In the genomic region with DNA sequence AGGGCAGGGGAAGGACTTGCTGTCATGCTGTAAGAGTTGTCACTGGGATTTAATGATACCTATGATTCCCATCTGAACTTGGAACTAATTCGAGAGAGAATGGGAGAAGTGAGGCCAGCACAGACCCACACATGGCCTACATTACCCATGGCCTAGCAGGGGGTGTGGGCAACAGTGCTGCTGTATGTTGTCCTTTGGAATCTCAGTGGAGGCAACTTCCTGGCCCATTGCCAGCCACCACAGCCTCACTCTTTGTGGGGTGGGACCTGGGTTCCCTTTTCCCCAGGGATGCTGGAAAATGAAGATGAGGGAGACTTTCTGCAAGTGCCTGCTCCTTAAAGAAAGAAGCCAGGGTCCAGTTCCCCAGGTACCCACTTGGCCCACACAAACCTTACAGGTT, we compare ENCODE assay signal across 21 mouse cellular contexts.
A peak's percentile ranks its signal among the peaks of the same experiment; 100 is the strongest.
DNase-seq lines count a peak whose midpoint lies in the region; ATAC-seq and TF ChIP-seq lines count a peak whose summit lies in the region.
"Had no signal": no experiment of that assay in that cellular context is flagged by ENCODE, and none has a peak within 500 bp of the region (broad histone marks: within the 10 kb centered on the region; RNA-seq: fewer than 3 reads in every experiment).

No protein-coding gene starts in this region.

- H3K4me2 ChIP-seq in forebrain, embryonic 14.5 days (ENCODE audit: low read length), result no peak overlapping the region
- H3K4me2 ChIP-seq in forebrain, embryonic 11.5 days (ENCODE audit: low read depth, low read length, severe bottlenecking), result no peak overlapping the region
- no peak overlapping the region for H3K4me2 ChIP-seq in liver, postnatal 0 days (ENCODE audit: low read depth, low read length)
- H3K4me2 ChIP-seq: hindbrain, embryonic 12.5 days; kidney, embryonic 15.5 days; neural tube, embryonic 13.5 days had no signal

- 76% methylated on average over 1 of the region's 1 CpGs for WGBS in forebrain, embryonic 14.5 days
- 73% methylated on average over 1 of the region's 1 CpGs for WGBS in forebrain, embryonic 11.5 days
- 70% methylated on average over 1 of the region's 1 CpGs for WGBS in liver, postnatal 0 days (ENCODE audit: insufficient replicate concordance)
- 84% methylated on average over 1 of the region's 1 CpGs for WGBS in midbrain, embryonic 10.5 days

- no peaks in the 10 kb centered on the region for H3K4me1 ChIP-seq in forebrain, embryonic 14.5 days (ENCODE audit: control insufficient read depth, insufficient read depth, low read length)
- H3K4me1 ChIP-seq in forebrain, embryonic 11.5 days (replicated peaks; ENCODE audit: control insufficient read depth, insufficient read depth, low read length), result no peaks in the 10 kb centered on the region
- H3K4me1 ChIP-seq in liver, postnatal 0 days (ENCODE audit: insufficient read depth), result no peaks in the 10 kb centered on the region
- no peaks in the 10 kb centered on the region; the same call in 1 of the 2 replicates for H3K4me1 ChIP-seq in midbrain, embryonic 10.5 days
- H3K4me1 ChIP-seq: hindbrain, embryonic 12.5 days; limb, embryonic 10.5 days; neural tube, embryonic 13.5 days had no signal

- no peaks in the 10 kb centered on the region for H3K9me3 ChIP-seq in forebrain, embryonic 14.5 days (replicated peaks; ENCODE audit: control insufficient read depth, low read length)
- no peaks in the 10 kb centered on the region for H3K9me3 ChIP-seq in forebrain, embryonic 11.5 days (ENCODE audit: control insufficient read depth, low read length)
- no peaks in the 10 kb centered on the region for H3K9me3 ChIP-seq in liver, postnatal 0 days (ENCODE audit: low read length)
- no peaks in the 10 kb centered on the region for H3K9me3 ChIP-seq in midbrain, embryonic 10.5 days (replicated peaks)
- H3K9me3 ChIP-seq: hindbrain, embryonic 12.5 days; limb, embryonic 10.5 days; neural tube, embryonic 13.5 days had no signal

- no peak overlapping the region for H3K9ac ChIP-seq in forebrain, embryonic 14.5 days (ENCODE audit: low read length)
- H3K9ac ChIP-seq in forebrain, embryonic 11.5 days (ENCODE audit: low read length), result no peak overlapping the region
- H3K9ac ChIP-seq in liver, postnatal 0 days (replicated peaks), result no peak overlapping the region
- H3K9ac ChIP-seq: hindbrain, embryonic 12.5 days; kidney, embryonic 15.5 days; neural tube, embryonic 13.5 days had no signal

- no peak for ATAC-seq in forebrain, embryonic 14.5 days
- no peak for ATAC-seq in forebrain, embryonic 11.5 days (replicated peaks; ENCODE audit: low FRiP score)
- no peak for ATAC-seq in liver, postnatal 0 days
- ATAC-seq: lung, postnatal 0 days; midbrain, embryonic 16.5 days had no signal

- H3K36me3 ChIP-seq in forebrain, embryonic 14.5 days (ENCODE audit: control insufficient read depth, insufficient read depth, low read length), result no peaks in the 10 kb centered on the region
- no peaks in the 10 kb centered on the region for H3K36me3 ChIP-seq in forebrain, embryonic 11.5 days (ENCODE audit: control insufficient read depth, insufficient read depth, low read length)
- no peaks in the 10 kb centered on the region for H3K36me3 ChIP-seq in liver, postnatal 0 days (replicated peaks; ENCODE audit: insufficient read depth, low read length)
- no peaks in the 10 kb centered on the region for H3K36me3 ChIP-seq in midbrain, embryonic 10.5 days
- H3K36me3 ChIP-seq: hindbrain, embryonic 12.5 days; kidney, embryonic 15.5 days; limb, embryonic 10.5 days; neural tube, embryonic 13.5 days had no signal

- no peaks in the 10 kb centered on the region for H3K27me3 ChIP-seq in forebrain, embryonic 14.5 days (replicated peaks; ENCODE audit: control insufficient read depth, insufficient read depth, low read length)
- H3K27me3 ChIP-seq in forebrain, embryonic 11.5 days (ENCODE audit: control insufficient read depth, insufficient read depth, low read length), result no peaks in the 10 kb centered on the region
- no peaks in the 10 kb centered on the region for H3K27me3 ChIP-seq in liver, postnatal 0 days (ENCODE audit: insufficient read depth, low read length)
- no peaks in the 10 kb centered on the region for H3K27me3 ChIP-seq in midbrain, embryonic 10.5 days (ENCODE audit: low read depth, poor library complexity, severe bottlenecking)
- H3K27me3 ChIP-seq: hindbrain, embryonic 12.5 days; kidney, embryonic 15.5 days; neural tube, embryonic 13.5 days had no signal

- no peak for TF ChIP-seq CTCF in liver, postnatal 0 days (IDR thresholded peaks at IDR 0.05; ENCODE audit: low read depth)

- no peak overlapping the region for H3K4me3 ChIP-seq in forebrain, embryonic 14.5 days (ENCODE audit: low read depth, low read length)
- no peak overlapping the region for H3K4me3 ChIP-seq in forebrain, embryonic 11.5 days (ENCODE audit: low read depth, low read length)
- H3K4me3 ChIP-seq in liver, postnatal 0 days (ENCODE audit: low read depth, low read length), result no peak overlapping the region
- H3K4me3 ChIP-seq in midbrain, embryonic 10.5 days, result no peak overlapping the region
- H3K4me3 ChIP-seq: hindbrain, embryonic 12.5 days; kidney, embryonic 15.5 days; limb, embryonic 10.5 days; myocyte; neural tube, embryonic 13.5 days had no signal

- H3K27ac ChIP-seq in forebrain, embryonic 14.5 days (ENCODE audit: low read depth, low read length), result no peak overlapping the region
- no peak overlapping the region for H3K27ac ChIP-seq in forebrain, embryonic 11.5 days (ENCODE audit: low read depth, low read length)
- H3K27ac ChIP-seq in liver, postnatal 0 days (ENCODE audit: low read depth), result no peak overlapping the region
- no peak overlapping the region for H3K27ac ChIP-seq in midbrain, embryonic 10.5 days (replicated peaks)
- H3K27ac ChIP-seq: hindbrain, embryonic 12.5 days; kidney, embryonic 15.5 days; limb, embryonic 10.5 days; macrophage; neural tube, embryonic 13.5 days had no signal

- DNase-seq in forebrain, embryonic 14.5 days (ENCODE audit: low spot score), result peak; percentile 19
- DNase-seq in forebrain, embryonic 11.5 days (ENCODE audit: low spot score), result no peak
- DNase-seq in kidney, postnatal 10 days, result peak; percentile 14
- DNase-seq in kidney, postnatal 36 days, result no peak
- DNase-seq in testis, postnatal 10 days (ENCODE audit: low spot score), result peak; percentile 45
- DNase-seq in testis, postnatal 14 days (ENCODE audit: low spot score), result no peak
- DNase-seq in liver, postnatal 0 days, result no peak
- DNase-seq in midbrain, embryonic 10.5 days (ENCODE audit: low spot score), result no peak
- DNase-seq: adrenal gland, postnatal 25 days; kidney, adult 11 months; liver; spleen, adult 18-20 months; thymus, postnatal 25 days had no signal

- no peak for TF ChIP-seq EP300 in liver, postnatal 0 days (IDR thresholded peaks at IDR 0.05; ENCODE audit: low read depth)

Comparison
In these comparisons a context has a peak if more than half of its experiments do, and no peak if none do; other contexts are left out.
1. DNase-seq: peak in forebrain, embryonic 14.5 days (single experiment), kidney, postnatal 10 days (single experiment) and testis, postnatal 10 days (single experiment); none in forebrain, embryonic 11.5 days (single experiment), kidney, postnatal 36 days (0 of 2), testis, postnatal 14 days (single experiment), liver, postnatal 0 days (single experiment) and midbrain, embryonic 10.5 days (single experiment).